Mouse (Mus musculus) embryonic stem cell, embryonic (primary cell): ENCODE results near the gene Tfap2a.

Experiments
- CTCF ChIA-PET, 4 experiments: fragments of 300-600 bp in 2 of 4; fragments of 350-600 bp in 2 of 4; sonication (Branson Sonifier 250); formaldehyde crosslinking; loops; one replicate each; lab custom pipeline; 2022; ENCODE audit warnings: inconsistent platforms in 2 of 4; lab: Charles Lee
- POLR2A ChIA-PET, 4 experiments: fragments of 300-600 bp in 2 of 4; fragments of 350-600 bp in 2 of 4; sonication (Branson Sonifier 250); formaldehyde crosslinking; loops; one replicate each; lab custom pipeline; 2022; ENCODE audit warnings: antibody characterized with exemption in 4 of 4, inconsistent platforms in 1 of 4; lab: Charles Lee

Tfap2a gene

DNA sequence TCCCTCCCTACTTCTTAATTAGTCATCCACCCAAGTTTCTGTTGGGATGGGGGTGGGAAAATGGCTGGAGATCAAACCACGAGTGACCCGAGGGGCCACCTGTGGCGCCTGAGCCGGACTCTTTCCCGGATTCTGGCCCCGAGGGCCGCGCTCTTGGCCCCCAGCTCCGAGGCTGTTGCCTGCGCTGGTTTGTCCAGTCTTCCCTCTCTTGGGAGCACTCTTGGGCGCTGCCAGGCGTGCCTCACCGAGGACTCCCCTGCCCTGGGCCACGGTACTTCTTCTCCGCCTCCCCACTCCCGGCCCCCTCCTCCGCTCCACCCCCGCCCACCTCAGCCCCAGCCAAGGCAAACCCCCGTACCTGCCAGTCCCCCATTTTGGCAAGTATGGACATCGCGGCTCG lies 415 bp downstream of the Tfap2a start:
- CTCF ChIA-PET: interaction anchor here in 1 of 4 experiments (0.7 kb wide), 2 partner anchors 67 to 83 kb away, joined by 5 to 10 read pairs; no protein-coding TSS in a partner anchor
- POLR2A ChIA-PET: interaction anchor here in 2 of 4 experiments (0.6 to 2.9 kb wide), 8 partner anchors 10 to 1071 kb away, joined by 3 to 13 read pairs (median 4); no protein-coding TSS in a partner anchor

DNA sequence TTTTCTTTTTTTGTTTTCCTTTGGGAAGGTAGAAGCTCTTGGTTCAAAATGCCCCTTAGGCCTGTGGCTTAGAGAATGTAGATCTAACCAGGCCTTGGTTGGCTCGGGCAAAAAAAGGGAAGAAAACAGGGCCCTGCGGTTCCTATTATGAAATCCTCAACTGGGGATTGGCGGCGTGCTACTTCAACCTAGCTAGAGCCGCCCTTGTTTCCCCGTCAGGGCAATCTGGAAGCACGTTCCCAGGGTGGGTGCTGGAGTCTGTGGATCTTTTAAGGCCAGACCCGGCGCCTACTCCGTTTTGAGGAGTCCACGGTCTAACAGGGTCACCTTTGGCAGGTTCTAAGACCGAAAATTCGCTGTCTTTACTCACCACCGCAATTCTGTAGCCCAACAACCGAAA lies 1.1 kb downstream of the Tfap2a start:
- ChIA-PET POLR2A (interaction anchor here in 2 of 4 experiments (0.8 to 2.9 kb wide), 5 partner anchors 9 to 32 kb away, joined by 3 to 12 read pairs (median 5); no protein-coding TSS in a partner anchor), CTCF (interaction anchor here in 2 of 4 experiments (0.5 to 0.7 kb wide), 3 partner anchors 14 to 1255 kb away, joined by 3 to 4 read pairs (median 4); no protein-coding TSS in a partner anchor)

DNA sequence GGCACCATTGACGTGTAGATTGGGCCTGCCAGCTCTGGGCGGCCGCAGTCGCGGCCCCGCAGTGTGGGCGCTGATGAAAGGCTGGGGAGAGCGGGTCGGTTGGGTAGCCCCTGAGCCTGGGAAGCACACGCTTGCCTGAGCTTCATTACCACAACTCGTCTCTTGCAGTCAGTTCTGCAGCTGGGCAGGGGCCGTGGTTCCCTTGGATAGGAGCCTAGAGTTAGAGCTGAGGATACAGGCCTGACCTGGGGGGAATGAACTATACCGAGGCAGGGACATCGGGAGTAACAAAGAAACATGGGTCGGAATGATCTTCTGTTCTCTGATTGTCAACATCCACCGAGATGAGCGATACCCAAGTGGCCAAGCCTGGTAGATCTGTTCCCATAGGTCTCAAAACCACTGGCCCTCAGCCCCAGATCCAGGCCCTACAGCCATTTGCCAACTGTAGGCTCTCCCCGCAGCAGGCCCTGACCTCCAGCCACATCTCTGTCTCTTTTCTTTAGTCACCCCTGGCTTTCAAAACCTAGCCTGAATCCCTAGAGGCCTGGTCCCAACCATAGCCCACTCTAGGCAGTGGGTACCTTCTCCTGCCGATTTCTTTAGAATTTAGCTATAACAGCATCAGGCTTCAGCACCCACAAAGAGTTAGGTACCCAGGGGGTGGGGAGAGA lies 1.9 kb downstream of the Tfap2a start:
- POLR2A ChIA-PET: interaction anchor here in 2 of 4 experiments (0.6 to 6.6 kb wide), 9 partner anchors 8 to 602 kb away, joined by 3 to 64 read pairs (median 4); no protein-coding TSS in a partner anchor
- CTCF ChIA-PET: interaction anchor here in 3 of 4 experiments (0.6 to 1.1 kb wide), 6 partner anchors 8 to 1089 kb away, joined by 3 to 4 read pairs (median 3); no protein-coding TSS in a partner anchor

GRCm38 (mm10) chr13:40735416-40736106 lies 2.6 kb downstream of the Tfap2a start:
- ChIA-PET POLR2A (interaction anchor here in 2 of 4 experiments (0.6 to 6.6 kb wide), 9 partner anchors 12 to 601 kb away, joined by 3 to 64 read pairs (median 4); no protein-coding TSS in a partner anchor), CTCF (interaction anchor here in 3 of 4 experiments (0.6 to 1.1 kb wide), 4 partner anchors 8 to 1089 kb away, joined by 3 to 4 read pairs (median 3); no protein-coding TSS in a partner anchor)

DNA sequence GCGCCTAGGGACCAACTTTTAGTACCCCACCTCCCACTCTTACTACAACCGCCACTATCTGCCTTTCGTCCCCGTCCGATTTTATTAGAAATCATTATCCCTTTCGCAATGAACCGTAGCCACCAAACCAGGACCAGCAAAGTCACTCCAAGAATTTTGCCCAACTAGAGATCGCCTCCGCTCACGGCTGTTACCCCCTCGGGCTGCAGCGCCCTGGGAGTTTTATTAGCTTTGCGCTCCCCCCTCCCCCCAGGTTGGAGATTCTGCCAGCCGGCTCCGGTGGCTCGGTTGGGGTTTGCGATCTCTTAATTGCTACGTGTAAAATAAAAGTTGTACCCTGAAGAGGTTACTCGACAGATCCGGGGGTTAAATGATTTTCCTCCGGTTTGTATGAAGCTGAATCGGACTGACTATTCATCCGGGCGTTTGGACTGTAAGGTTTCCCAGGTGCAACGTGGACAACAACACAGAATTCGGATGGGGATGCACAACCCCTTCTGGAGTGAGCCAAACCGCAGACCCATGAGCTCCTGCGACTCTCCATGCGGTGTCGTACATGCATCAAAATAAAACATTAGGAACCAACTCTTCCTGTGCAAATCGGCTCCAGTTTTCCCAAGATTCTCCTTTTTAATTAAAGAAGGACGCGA lies 3.7 kb downstream of the Tfap2a start:
- POLR2A ChIA-PET: interaction anchor here (0.6 to 7.5 kb wide), 19 partner anchors 9 to 117 kb away, joined by 3 to 64 read pairs (median 5); no protein-coding TSS in a partner anchor
- CTCF ChIA-PET: interaction anchor here in 3 of 4 experiments (0.6 to 1.8 kb wide), 11 partner anchors 12 to 1087 kb away, joined by 3 to 10 read pairs (median 5); no protein-coding TSS in a partner anchor

DNA sequence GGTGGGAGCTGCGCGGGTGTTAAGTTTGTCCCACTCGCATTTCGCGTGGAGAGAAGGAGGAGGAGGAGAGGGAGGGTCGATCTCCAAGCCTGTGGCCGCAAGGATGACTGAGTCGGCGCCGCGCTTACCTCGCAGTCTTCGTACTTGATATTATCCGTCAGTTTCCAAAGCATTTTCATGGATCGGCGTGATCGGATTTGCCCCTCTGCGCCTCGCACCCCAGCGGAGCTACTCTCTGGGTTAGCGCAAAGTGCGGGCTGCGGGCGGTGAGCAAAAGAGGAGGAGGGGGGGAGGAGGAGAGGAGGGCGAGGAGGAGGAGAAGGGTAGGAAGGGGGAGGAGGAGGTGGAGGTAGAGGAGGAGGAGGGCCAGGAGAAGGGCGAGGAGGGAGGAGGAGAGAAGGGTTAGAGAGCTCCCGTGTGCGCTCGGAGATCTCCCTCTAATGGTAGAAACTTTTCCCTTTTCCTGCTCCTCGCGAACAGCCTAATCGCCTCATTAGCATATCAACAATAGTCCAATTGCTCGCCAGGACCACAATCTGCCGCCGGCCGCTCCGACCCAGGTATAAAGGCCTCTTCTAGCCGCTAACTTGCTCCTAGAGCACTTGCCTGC lies 4.5 kb downstream of the Tfap2a start:
- ChIA-PET CTCF (interaction anchor here (0.6 to 1.8 kb wide), 20 partner anchors 10 to 1741 kb away, joined by 3 to 10 read pairs (median 4); no protein-coding TSS in a partner anchor), POLR2A (interaction anchor here (0.6 to 7.5 kb wide), 24 partner anchors 8 to 414 kb away, joined by 3 to 64 read pairs (median 4); no protein-coding TSS in a partner anchor)

DNA sequence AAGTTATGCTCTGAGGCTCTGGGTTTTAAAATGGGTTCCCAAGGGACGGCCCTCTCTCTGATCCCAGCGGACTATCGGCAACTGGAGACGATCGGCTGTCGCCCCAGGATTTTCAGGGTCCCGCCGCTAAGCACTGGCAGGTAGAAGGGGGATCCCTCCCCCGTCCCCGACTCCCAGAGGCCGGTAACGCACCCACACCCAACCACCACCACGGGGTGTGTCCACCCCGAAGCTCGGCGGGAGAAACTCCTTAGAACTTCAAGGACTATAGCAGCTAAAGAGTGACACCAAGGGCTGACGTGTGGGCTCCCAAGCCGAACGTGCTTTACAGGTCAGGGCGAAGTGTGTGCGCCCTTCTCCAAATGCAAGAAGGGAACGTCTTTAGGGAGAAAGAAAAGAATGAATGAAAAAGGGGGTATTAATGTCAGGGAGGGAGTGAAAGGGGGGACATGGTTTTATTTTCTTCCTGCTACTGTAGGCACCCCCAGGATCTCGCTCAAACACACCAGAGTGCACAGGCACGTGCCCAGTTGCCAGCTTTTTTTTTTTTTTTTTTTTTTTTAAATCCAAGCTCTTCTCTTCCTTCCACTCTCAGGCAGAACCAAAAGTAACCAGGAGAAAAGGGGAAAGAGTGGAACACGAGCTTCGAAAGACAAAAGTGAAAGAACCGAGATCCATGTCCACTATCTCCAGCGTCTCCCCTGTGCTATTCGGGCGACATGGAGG lies 5.2 kb downstream of the Tfap2a start:
- POLR2A ChIA-PET: interaction anchor here (0.6 to 7.5 kb wide), 25 partner anchors 8 to 415 kb away, joined by 3 to 64 read pairs (median 4); no protein-coding TSS in a partner anchor
- CTCF ChIA-PET: interaction anchor here (0.6 to 2.0 kb wide), 19 partner anchors 10 to 1741 kb away, joined by 3 to 10 read pairs (median 4); no protein-coding TSS in a partner anchor

DNA sequence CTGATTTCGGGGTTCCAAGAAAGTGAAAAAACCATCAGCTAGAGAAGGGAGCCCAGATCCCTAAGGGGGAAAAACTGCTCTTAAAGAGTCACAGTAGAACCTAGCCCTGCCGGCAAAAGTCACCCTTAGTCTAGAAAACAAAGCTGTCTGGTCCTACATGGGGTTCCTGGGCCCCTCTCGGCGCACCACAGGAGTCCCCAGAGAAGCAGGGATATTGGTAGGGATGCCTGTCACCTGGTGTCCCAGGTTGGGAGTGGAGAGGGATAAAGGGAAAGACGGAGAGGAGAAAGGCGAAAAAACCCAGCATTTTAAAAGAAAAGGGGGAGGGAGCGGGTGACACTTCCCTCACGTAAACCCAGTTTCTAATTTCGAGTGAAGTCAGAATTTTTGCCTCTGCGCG lies 6.1 kb downstream of the Tfap2a start:
- ChIA-PET CTCF (interaction anchor here in 3 of 4 experiments (0.6 to 2.0 kb wide), 3 partner anchors 9 to 386 kb away, joined by 3 to 9 read pairs (median 4); no protein-coding TSS in a partner anchor), POLR2A (interaction anchor here (0.7 to 7.5 kb wide), 11 partner anchors 9 to 28 kb away, joined by 3 to 64 read pairs (median 6); no protein-coding TSS in a partner anchor)

DNA sequence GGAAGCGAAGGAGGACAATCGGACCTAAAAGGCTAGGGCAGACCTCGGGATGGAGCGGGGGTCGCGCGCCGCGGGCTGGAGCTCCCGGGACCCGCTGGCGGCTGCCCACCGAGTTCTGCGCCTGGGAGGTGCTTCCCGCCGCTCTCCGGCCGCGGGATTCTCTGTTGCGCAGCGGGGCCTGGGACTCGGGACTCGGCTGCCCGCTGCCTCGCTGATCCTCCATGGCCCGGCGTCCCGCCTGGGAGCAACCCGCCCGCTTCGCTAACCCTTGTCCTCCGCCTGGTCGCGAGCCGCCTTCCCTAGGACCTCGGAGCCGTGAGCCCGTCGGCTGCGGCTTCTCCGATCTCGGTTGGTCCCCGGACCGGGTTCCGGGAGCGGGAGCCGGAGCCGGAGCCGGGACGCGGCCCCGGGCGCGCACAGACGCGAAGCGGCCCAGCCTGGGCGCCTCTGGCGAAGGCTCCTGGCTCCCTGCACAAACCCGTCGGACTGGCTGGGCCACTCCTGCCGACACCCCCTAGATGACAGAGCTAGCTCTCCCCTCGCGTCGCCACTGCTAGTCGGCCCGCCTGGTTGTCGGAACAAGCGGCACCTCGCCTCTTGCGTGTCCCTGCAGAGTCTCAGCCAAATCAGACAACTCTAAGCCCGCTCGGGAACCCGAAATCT lies 6.9 kb downstream of the Tfap2a start:
- ChIA-PET CTCF (interaction anchor here in 2 of 4 experiments (1.1 to 2.0 kb wide), 3 partner anchors 9 to 82 kb away, joined by 3 to 4 read pairs (median 3); no protein-coding TSS in a partner anchor), POLR2A (interaction anchor here in 3 of 4 experiments (0.7 to 7.5 kb wide), 9 partner anchors 8 to 27 kb away, joined by 3 to 64 read pairs (median 6); no protein-coding TSS in a partner anchor)

GRCm38 (mm10) chr13:40730651-40731178 lies 7.5 kb downstream of the Tfap2a start:
- ChIA-PET CTCF (interaction anchor here in 1 of 4 experiments (1.2 kb wide), 1 partner anchor 82 kb away, joined by 3 read pairs; no protein-coding TSS in a partner anchor), POLR2A (interaction anchor here in 3 of 4 experiments (0.8 to 7.5 kb wide), 5 partner anchors 13 to 27 kb away, joined by 4 to 64 read pairs (median 16); no protein-coding TSS in a partner anchor)

DNA sequence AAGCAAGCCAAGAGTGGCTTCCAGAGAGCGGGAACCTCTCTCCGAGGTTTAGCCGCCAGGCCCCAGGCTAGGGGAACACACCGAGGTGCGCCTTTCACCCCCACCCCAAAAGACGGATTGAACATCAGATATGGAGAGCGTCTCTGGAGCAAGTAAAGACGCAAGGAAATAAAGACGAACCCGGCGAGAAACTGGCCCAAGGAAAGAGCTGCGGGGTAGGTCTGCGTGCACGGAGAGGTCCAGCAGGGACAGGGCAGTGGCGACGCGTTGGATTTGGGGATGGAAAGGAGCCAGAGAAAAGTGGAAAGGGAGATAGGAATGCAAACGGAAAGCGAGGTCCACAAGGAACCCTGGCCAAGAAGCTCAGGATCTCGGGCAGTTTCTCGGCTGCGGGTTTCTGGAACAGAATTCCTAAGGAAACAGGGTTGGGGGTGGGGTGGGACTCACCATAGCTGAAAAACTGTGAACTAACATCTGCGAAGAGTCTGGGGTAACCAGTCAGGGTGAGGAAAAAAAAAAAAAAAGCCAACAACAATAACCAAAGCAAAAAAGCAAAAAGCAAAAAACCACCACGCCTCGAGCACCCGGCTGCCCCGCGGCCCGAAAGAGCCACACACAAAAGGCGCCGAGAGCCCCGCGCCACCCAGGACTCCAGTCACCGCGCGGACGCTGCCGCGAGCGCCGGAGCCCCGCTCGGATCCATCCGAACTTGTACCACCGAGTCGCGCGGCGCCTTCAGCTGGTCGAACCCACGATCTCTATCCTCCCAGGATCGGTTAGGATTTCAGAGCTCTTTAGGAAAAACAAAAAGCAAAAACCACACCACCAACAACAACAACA lies 8.4 kb downstream of the Tfap2a start:
- POLR2A ChIA-PET: interaction anchor here (0.6 to 7.5 kb wide), 16 partner anchors 11 to 1159 kb away, joined by 3 to 64 read pairs (median 4); no protein-coding TSS in a partner anchor
- CTCF ChIA-PET: interaction anchor here in 1 of 4 experiments (0.6 kb wide), 1 partner anchor 124 kb away, joined by 3 read pairs; no protein-coding TSS in a partner anchor

- CTCF ChIA-PET: interaction anchor here in 2 of 4 experiments (0.6 to 1.3 kb wide), 2 partner anchors 20 to 26 kb away, joined by 5 to 9 read pairs; no protein-coding TSS in a partner anchor
These were observed 9.1 kb downstream of the Tfap2a start for GRCm38 (mm10) chr13:40729037-40729436.

DNA sequence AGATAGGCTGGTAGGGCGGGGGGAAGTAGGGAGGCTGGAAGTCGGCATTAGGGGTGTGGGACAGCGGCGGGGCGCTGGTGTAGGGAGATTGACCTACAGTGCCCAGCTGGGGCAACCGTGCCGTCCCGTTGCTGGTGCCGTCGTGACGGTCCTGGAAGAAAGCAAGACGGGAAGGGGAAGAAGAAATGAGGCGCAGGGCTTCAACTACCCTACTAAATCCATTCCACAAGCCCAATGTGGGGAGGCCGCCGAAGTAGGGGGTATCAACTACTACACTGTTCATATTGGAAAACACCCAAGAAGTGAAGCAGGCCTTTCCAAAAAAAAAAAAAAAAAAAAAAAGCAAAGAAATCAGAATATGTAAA lies 9.6 kb downstream of the Tfap2a start:
- ChIA-PET POLR2A (interaction anchor here in 3 of 4 experiments (1.1 to 7.5 kb wide), 4 partner anchors 11 to 25 kb away, joined by 3 to 38 read pairs (median 6); no protein-coding TSS in a partner anchor), CTCF (interaction anchor here in 2 of 4 experiments (0.6 to 1.3 kb wide), 2 partner anchors 20 to 25 kb away, joined by 5 to 9 read pairs; no protein-coding TSS in a partner anchor)

More at GRCm38 (mm10) chr13:40729037-40729436, 9.1 kb downstream of the Tfap2a start:
- POLR2A ChIA-PET: interaction anchor here in 2 of 4 experiments (1.2 to 7.5 kb wide), 2 partner anchors 12 to 25 kb away, joined by 6 to 38 read pairs; no protein-coding TSS in a partner anchor
